Mouse (Mus musculus): ENCODE results near the gene Aqp3.
A peak's percentile ranks its signal among the peaks of the same experiment; 100 is the strongest.

Gene Aqp3

GRCm38 (mm10) chr4:41063351-41063750 lies 34.6 kb downstream of the Aqp3 start:
- no peak for DNase-seq

GRCm38 (mm10) chr4:41057361-41057760 lies 40.6 kb downstream of the Aqp3 start:
- DNase-seq: no peak

- no peak for DNase-seq
Observed at GRCm38 (mm10) chr4:41056742-41057332, 41.1 kb downstream of the Aqp3 start.

- no peak for DNase-seq
Observed at GRCm38 (mm10) chr4:41056253-41056652, 41.7 kb downstream of the Aqp3 start.

- no peak for DNase-seq
Observed at GRCm38 (mm10) chr4:41055111-41055510, 42.9 kb downstream of the Aqp3 start.

- DNase-seq: no peak
Observed at GRCm38 (mm10) chr4:41051781-41052180, 46.2 kb downstream of the Aqp3 start.

GRCm38 (mm10) chr4:41050726-41051675 lies 47.0 kb downstream of the Aqp3 start:
- peak; percentile 88 for DNase-seq

GRCm38 (mm10) chr4:41048926-41049325 lies 49.1 kb downstream of the Aqp3 start:
- DNase-seq: no peak

GRCm38 (mm10) chr4:41047524-41048271 lies 50.3 kb downstream of the Aqp3 start, which contains the start of gene Aqp7:
Gene Aqp7 (minus strand): TSS chr4:41048139.
- no peak for DNase-seq

GRCm38 (mm10) chr4:41046254-41046795 lies 51.7 kb downstream of the Aqp3 start:
- no peak for DNase-seq

- no peak for DNase-seq
Observed at GRCm38 (mm10) chr4:41045288-41045687, 52.7 kb downstream of the Aqp3 start.

GRCm38 (mm10) chr4:41043961-41044360 lies 54.0 kb downstream of the Aqp3 start:
- no peak for DNase-seq

GRCm38 (mm10) chr4:41042880-41043279 lies 55.1 kb downstream of the Aqp3 start:
- no peak for DNase-seq
